Mouse (Mus musculus): Measurements from ENCODE around the gene Gpt2. TPM values are rescaled to one million over a fixed set of nuclear protein-coding genes. Genes with fewer than 3 reads are reported as not detected.

Gpt2 gene
- polyA plus RNA-seq, 2 experiments: 8.7 to 13.1 TPM

DNA sequence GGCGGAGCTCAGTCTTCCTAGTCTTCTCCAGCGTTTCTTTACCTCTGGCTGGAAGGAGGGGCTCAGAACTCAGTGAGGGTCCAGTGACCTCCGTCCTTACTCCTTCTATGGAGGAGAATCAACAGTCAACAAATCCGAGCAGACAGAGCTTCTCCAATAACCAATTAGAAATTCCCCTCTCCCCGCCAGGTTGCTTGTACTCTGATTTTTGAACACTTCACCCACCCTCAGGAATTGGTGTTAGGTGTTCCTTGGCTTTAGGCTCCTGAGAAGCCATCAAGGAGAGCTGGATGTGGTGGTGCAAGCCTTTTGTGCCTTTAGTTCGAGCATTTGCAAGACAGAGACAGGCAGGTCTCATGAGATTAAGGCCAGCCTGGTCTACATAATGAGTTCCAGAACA is 19.6 kb upstream of the Gpt2 start:
- Histone ChIP-seq H3K4me3 (ENCODE audit: insufficient read depth in 1 of 2, low read depth in 2 of 2, low read length in 2 of 2) (no peak overlapping the region), H3K9ac (replicated peaks) (no peak overlapping the region), H3K27ac (no peak overlapping the region), H3K4me1 (replicated peaks; ENCODE audit: control insufficient read depth in 2 of 2, insufficient read depth in 2 of 2, low read length in 1 of 2) (peaks cover 0 to 4% of the 10 kb centered on the region in 2 experiments; a peak in 2 of 4 replicates), H3K36me3 (replicated peaks; ENCODE audit: control insufficient read depth, insufficient read depth, low read depth) (no peaks in the 10 kb centered on the region), H3K27me3 (ENCODE audit: control insufficient read depth, insufficient read depth, low read length) (no peaks in the 10 kb centered on the region), H3K4me2 (ENCODE audit: low read depth) (no peak overlapping the region), H3K9me3 (ENCODE audit: control insufficient read depth, low read length) (no peaks in the 10 kb centered on the region)
- ATAC-seq (ENCODE audit: insufficient read depth) (no peak), DNase-seq (ENCODE audit: low read depth in 3 of 3, low spot score in 3 of 3) (no peak)
- 62% methylated on average over 6 of the region's 6 CpGs for WGBS (ENCODE audit: insufficient replicate concordance)
- no peak for TF ChIP-seq CTCF (IDR thresholded peaks at IDR 0.05; ENCODE audit: low read depth)
- TF ChIP-seq EP300 (IDR thresholded peaks at IDR 0.05; ENCODE audit: low read depth): no peak

DNA sequence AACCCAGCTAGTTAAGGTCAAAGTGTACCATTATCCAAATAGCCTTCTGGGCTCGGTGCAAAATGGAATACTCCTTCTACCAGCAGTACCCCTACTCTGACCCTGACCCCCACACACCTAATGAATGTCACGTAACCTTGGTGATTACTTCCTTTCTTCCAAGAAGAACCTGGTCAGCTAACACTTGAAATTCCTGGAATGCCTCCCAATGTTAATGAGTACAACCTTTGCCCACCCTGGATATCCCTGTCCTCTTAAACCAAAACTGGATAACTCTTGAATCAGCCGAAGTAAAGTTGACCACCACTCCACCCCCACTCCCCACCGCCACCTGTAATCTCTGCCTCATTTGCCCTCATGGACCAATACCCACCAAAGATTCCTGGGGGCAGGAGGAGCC is 19.1 kb upstream of the Gpt2 start:
- H3K4me3 ChIP-seq (ENCODE audit: insufficient read depth in 1 of 2, low read depth in 2 of 2, low read length in 2 of 2): no peak overlapping the region
- TF ChIP-seq EP300 (IDR thresholded peaks at IDR 0.05; ENCODE audit: low read depth): no peak
- TF ChIP-seq CTCF (IDR thresholded peaks at IDR 0.05; ENCODE audit: low read depth): no peak
- DNase-seq (ENCODE audit: low read depth in 3 of 3, low spot score in 3 of 3): no peak
- H3K9me3 ChIP-seq (ENCODE audit: control insufficient read depth, low read length): no peaks in the 10 kb centered on the region
- no peak overlapping the region for H3K27ac ChIP-seq
- no peak for ATAC-seq (ENCODE audit: insufficient read depth)
- peaks cover 0 to 6% of the 10 kb centered on the region in 2 experiments; a peak in 2 of 4 replicates for H3K4me1 ChIP-seq (replicated peaks; ENCODE audit: control insufficient read depth in 2 of 2, insufficient read depth in 2 of 2, low read length in 1 of 2)
- H3K9ac ChIP-seq (replicated peaks): no peak overlapping the region
- no peak overlapping the region for H3K4me2 ChIP-seq (ENCODE audit: low read depth)
- H3K36me3 ChIP-seq (replicated peaks; ENCODE audit: control insufficient read depth, insufficient read depth, low read depth): no peaks in the 10 kb centered on the region
- 57% methylated on average over 4 of the region's 4 CpGs for WGBS (ENCODE audit: insufficient replicate concordance)
- no peaks in the 10 kb centered on the region for H3K27me3 ChIP-seq (ENCODE audit: control insufficient read depth, insufficient read depth, low read length)

DNA sequence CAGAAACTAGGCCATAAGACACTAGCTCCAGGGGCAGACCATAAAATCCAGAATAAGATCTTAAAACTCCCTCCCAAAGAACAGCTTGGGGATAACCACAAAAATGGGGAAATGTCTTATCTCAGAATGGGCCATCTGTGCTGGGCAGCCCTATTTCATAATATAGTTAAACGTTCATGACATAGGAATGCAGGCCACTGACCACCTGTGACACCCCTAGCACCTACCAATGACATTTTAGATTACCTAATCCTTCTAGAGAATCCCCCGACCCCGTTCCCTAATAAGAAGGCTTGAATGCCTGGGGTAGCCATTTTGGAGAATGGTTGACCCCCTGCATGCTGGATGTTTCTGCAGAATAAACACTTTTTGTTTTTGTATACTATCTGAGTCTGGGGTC is 17.5 kb upstream of the Gpt2 start:
- WGBS (ENCODE audit: insufficient replicate concordance): 25% methylated on average over 3 of the region's 3 CpGs
- H3K4me2 ChIP-seq (ENCODE audit: low read depth): no peak overlapping the region

DNA sequence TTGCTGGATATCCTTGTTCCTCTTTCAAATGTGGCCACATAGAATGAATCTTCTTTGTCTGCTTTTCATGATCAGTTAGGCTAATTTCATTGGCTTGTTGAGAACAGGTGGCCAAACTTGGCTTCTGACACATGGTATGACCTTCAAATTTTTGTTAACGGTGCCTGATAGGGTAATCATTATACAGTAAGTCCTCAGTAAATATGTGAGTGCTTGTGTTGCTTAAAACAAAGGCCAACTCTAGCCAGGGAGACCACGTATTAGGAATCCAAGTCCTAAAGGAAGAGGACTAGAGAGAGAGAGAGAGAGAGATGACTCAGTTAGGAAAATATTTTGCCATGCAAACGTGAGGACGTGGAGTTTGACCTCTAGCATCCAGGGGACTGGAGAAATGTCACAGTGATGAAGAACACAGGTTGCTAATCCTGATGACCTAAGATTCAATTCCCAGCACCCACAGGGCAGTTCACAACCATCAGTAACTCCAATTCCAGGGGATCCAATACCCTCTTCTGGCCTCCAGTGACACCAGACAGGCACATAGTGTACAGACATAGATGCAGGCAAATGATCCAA is 15.3 kb upstream of the Gpt2 start:
- Histone ChIP-seq H3K9ac (replicated peaks) (no peak overlapping the region), H3K27me3 (ENCODE audit: control insufficient read depth, insufficient read depth, low read length) (no peaks in the 10 kb centered on the region), H3K4me3 (ENCODE audit: insufficient read depth in 1 of 2, low read depth in 2 of 2, low read length in 2 of 2) (no peak overlapping the region), H3K4me2 (ENCODE audit: low read depth) (no peak overlapping the region), H3K27ac (no peak overlapping the region), H3K4me1 (replicated peaks; ENCODE audit: control insufficient read depth in 2 of 2, insufficient read depth in 2 of 2, low read length in 1 of 2) (peaks cover 0 to 8% of the 10 kb centered on the region in 2 experiments; a peak in 2 of 4 replicates), H3K36me3 (replicated peaks; ENCODE audit: control insufficient read depth, insufficient read depth, low read depth) (no peaks in the 10 kb centered on the region), H3K9me3 (ENCODE audit: control insufficient read depth, low read length) (no peaks in the 10 kb centered on the region)
- WGBS (ENCODE audit: insufficient replicate concordance): 47% methylated on average over 4 of the region's 4 CpGs
- no peak for DNase-seq (ENCODE audit: low read depth in 3 of 3, low spot score in 3 of 3)
- TF ChIP-seq CTCF (IDR thresholded peaks at IDR 0.05; ENCODE audit: low read depth) (no peak), EP300 (IDR thresholded peaks at IDR 0.05; ENCODE audit: low read depth) (no peak)
- no peak for ATAC-seq (ENCODE audit: insufficient read depth)

More for the DNA sequence above, 17.5 kb upstream of the Gpt2 start:
- ATAC-seq (ENCODE audit: insufficient read depth): no peak
- no peaks in the 10 kb centered on the region for H3K36me3 ChIP-seq (replicated peaks; ENCODE audit: control insufficient read depth, insufficient read depth, low read depth)
- no peaks in the 10 kb centered on the region for H3K27me3 ChIP-seq (ENCODE audit: control insufficient read depth, insufficient read depth, low read length)
- TF ChIP-seq EP300 (IDR thresholded peaks at IDR 0.05; ENCODE audit: low read depth) (no peak), CTCF (IDR thresholded peaks at IDR 0.05; ENCODE audit: low read depth) (no peak)
- H3K4me3 ChIP-seq (ENCODE audit: insufficient read depth in 1 of 2, low read depth in 2 of 2, low read length in 2 of 2): no peak overlapping the region
- H3K27ac ChIP-seq: no peak overlapping the region
- no peak overlapping the region for H3K9ac ChIP-seq (replicated peaks)
- DNase-seq (ENCODE audit: low read depth in 3 of 3, low spot score in 3 of 3): no peak
- H3K9me3 ChIP-seq (ENCODE audit: control insufficient read depth, low read length): no peaks in the 10 kb centered on the region
- H3K4me1 ChIP-seq (replicated peaks; ENCODE audit: control insufficient read depth in 2 of 2, insufficient read depth in 2 of 2, low read length in 1 of 2): peaks cover 0 to 6% of the 10 kb centered on the region in 2 experiments; a peak in 2 of 4 replicates

DNA sequence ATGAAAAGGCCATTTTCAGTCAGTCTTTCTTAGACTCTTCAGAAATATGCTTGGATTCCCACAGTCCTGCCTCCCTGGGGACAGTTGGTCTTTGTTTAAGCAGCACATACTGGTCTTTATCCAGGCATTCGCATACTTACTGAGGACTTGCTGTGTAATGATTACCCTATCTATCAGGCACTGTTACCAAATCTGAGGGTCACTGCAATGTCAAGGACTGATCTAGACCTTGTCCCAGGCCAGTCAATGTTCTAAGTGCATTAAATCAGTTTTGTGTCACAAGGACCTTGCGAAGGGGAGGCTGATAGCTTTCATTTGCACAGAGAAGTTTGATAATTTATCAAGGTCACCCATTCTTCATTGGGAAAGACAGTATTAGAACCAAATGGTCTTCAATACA is 14.0 kb upstream of the Gpt2 start:
- Histone ChIP-seq H3K27me3 (ENCODE audit: control insufficient read depth, insufficient read depth, low read length) (no peaks in the 10 kb centered on the region), H3K36me3 (replicated peaks; ENCODE audit: control insufficient read depth, insufficient read depth, low read depth) (no peaks in the 10 kb centered on the region), H3K4me1 (replicated peaks; ENCODE audit: control insufficient read depth in 2 of 2, insufficient read depth in 2 of 2, low read length in 1 of 2) (peaks cover 0 to 8% of the 10 kb centered on the region in 2 experiments; a peak in 1 of 4 replicates), H3K4me2 (ENCODE audit: low read depth) (no peak overlapping the region), H3K27ac (no peak overlapping the region), H3K9ac (replicated peaks) (no peak overlapping the region), H3K4me3 (ENCODE audit: insufficient read depth in 1 of 2, low read depth in 2 of 2, low read length in 2 of 2) (no peak overlapping the region), H3K9me3 (ENCODE audit: control insufficient read depth, low read length) (no peaks in the 10 kb centered on the region)
- WGBS (ENCODE audit: insufficient replicate concordance): 67% methylated on average over 2 of the region's 2 CpGs
- no peak for TF ChIP-seq EP300 (IDR thresholded peaks at IDR 0.05; ENCODE audit: low read depth)
- no peak for TF ChIP-seq CTCF (IDR thresholded peaks at IDR 0.05; ENCODE audit: low read depth)
- no peak for DNase-seq (ENCODE audit: low read depth in 3 of 3, low spot score in 3 of 3)
- ATAC-seq (ENCODE audit: insufficient read depth): peak; percentile 48; the same call in 1 of the 2 replicates

Data from liver, embryonic 14.5 days (tissue).